Mouse (Mus musculus) forebrain, embryonic 12.5 days (tissue): ENCODE results near the gene Cd247. TPM values are rescaled to one million over a fixed set of nuclear protein-coding genes. Genes with fewer than 3 reads are reported as not detected.
"Not testable (repeated sequence)": the region's sequence is repeated elsewhere in the genome, so short reads cannot be mapped to it uniquely, and the experiment has no call there.

Experiments used
- ATAC-seq: fragments of 200-750 bp; cut with Nextera tagmentation; 2 replicates; pipeline ENCODE4 v1.8.0; 2017; ENCODE audit warnings: moderate TSS enrichment; ENCODE audit not compliant: low FRiP score
- H3K27ac ChIP-seq: fragments of 300-500 bp; sonication (generic); 2 replicates; pipeline ENCODE4 v1.5.1; 2016; ENCODE audit warnings: mild to moderate bottlenecking
- H3K27me3 ChIP-seq: fragments of 300-500 bp; sonication (generic); 2 replicates; pipeline ENCODE4 v1.6.1; 2016; ENCODE audit warnings: mild to moderate bottlenecking
- H3K36me3 ChIP-seq: fragments of 300-500 bp; sonication (generic); replicated peaks from 2 replicates; pipeline ENCODE4 v1.6.1; 2016; ENCODE audit warnings: mild to moderate bottlenecking
- H3K4me1 ChIP-seq: fragments of 300-500 bp; sonication (generic); 2 replicates; pipeline ENCODE4 v1.6.1; 2016
- H3K4me2 ChIP-seq: fragments of 300-500 bp; sonication (generic); 2 replicates; pipeline ENCODE4 v1.6.1; 2016; ENCODE audit warnings: mild to moderate bottlenecking, moderate library complexity
- H3K4me3 ChIP-seq: fragments of 300-500 bp; sonication (generic); replicated peaks from 2 replicates; pipeline ENCODE4 v1.5.1; 2016; ENCODE audit warnings: mild to moderate bottlenecking
- H3K9ac ChIP-seq: fragments of 300-500 bp; sonication (generic); 2 replicates; pipeline ENCODE4 v1.6.1; 2016; ENCODE audit warnings: mild to moderate bottlenecking
- H3K9me3 ChIP-seq: fragments of 300-500 bp; sonication (generic); 2 replicates; pipeline ENCODE4 v1.6.1; 2016
- WGBS: fragments of 180-500 bp; shearing (Covaris S2); methylation state at CpG from one replicate; pipeline ENCODE4 v1.1.7; 2016; 5-methylcytosine and 5-hydroxymethylcytosine counted together
- polyA plus RNA-seq: library from polyadenylated mRNA; unstranded; fragments of >200 nt; fragmentation: Nextera tagmentation; extraction: Ambion mirVana; gene quantifications from 2 replicates; pipeline ENCODE4 v1.2.1, GENCODE M21; 2016

Cd247 gene
- 1.1 and 2.4 TPM in 2 replicates for polyA plus RNA-seq

GRCm38 (mm10) chr1:165788511-165788910 lies at the start of gene Cd247:
Gene Cd247 (plus strand): TSS chr1:165788681.
- no peaks in the 10 kb centered on the region for H3K9me3 ChIP-seq
- ATAC-seq: no peak
- no peak within 1 kb of the TSS for H3K4me3 ChIP-seq
- 70% methylated on average over 8 of the region's 8 CpGs for WGBS
- H3K36me3 ChIP-seq: no peaks in the 10 kb centered on the region
- no peak within 1 kb of the TSS for H3K4me2 ChIP-seq
- H3K4me1 ChIP-seq: peaks cover 7% of the 10 kb centered on the region
- no peak within 1 kb of the TSS for H3K27ac ChIP-seq
- no peaks in the 10 kb centered on the region for H3K27me3 ChIP-seq
- H3K9ac ChIP-seq: 0 out of 2 replicates have a peak within 1 kb of the TSS, but pooled peaks have one; percentile 25

GRCm38 (mm10) chr1:165738985-165739384 lies 49.5 kb upstream of the Cd247 start:
- Histone ChIP-seq H3K27ac (no peak overlapping the region), H3K9me3 (no peaks in the 10 kb centered on the region), H3K36me3 (no peaks in the 10 kb centered on the region), H3K4me3 (no peak overlapping the region), H3K27me3 (no peaks in the 10 kb centered on the region), H3K9ac (no peak overlapping the region), H3K4me1 (peaks cover 4% of the 10 kb centered on the region; the same call in 1 of the 2 replicates), H3K4me2 (no peak overlapping the region)
- 94% methylated on average over 1 of the region's 1 CpGs for WGBS
- no peak for ATAC-seq

DNA sequence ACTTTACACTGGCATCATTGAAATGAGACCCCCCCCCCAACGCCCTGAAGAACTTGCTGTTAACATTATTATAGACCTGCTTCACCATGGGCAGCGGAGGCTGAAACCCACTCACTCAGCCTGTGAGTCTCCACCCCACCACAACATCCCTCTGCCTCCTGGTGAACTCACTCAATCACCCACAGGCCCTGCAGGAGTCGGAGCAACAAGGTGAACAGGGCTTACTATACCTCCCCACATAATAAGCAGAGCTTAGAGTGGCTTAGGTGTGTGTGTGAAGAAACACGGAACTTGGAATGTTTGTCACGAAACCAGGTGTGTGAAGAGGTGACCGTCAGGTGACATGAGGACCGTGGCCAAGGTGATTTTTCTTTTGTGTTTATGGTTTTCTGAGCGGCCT lies 46.5 kb upstream of the Cd247 start:
- no peaks in the 10 kb centered on the region for H3K36me3 ChIP-seq
- ATAC-seq: no peak
- H3K27ac ChIP-seq: no peak overlapping the region
- H3K4me2 ChIP-seq: no peak overlapping the region
- no peaks in the 10 kb centered on the region for H3K9me3 ChIP-seq
- no peaks in the 10 kb centered on the region for H3K27me3 ChIP-seq
- 91% methylated on average over 8 of the region's 8 CpGs for WGBS
- no peak overlapping the region for H3K4me3 ChIP-seq
- no peaks in the 10 kb centered on the region for H3K4me1 ChIP-seq
- no peak overlapping the region for H3K9ac ChIP-seq

DNA sequence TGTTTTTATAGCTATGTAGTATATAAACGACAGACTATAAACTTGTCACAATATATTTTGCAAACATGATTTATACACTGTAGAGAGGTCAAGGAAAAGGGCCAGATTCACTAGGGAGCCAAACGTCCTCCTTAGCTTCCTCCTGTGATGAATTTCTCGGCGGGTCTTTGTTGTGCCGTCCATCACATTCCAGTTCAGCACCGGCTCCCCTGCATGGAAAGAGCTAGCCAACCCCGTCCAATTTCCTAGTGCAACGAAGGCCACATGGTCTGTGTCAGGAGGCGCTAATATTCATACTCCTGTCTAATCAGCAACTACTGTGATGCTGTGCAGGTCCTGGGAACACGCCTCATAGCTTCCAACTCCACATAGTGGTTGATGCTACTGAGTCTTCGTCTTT lies 40.4 kb upstream of the Cd247 start:
- 67% methylated on average over 11 of the region's 11 CpGs for WGBS
- Histone ChIP-seq H3K27ac (no peak overlapping the region), H3K36me3 (no peaks in the 10 kb centered on the region)

GRCm38 (mm10) chr1:165751142-165751541 lies 37.3 kb upstream of the Cd247 start:
- no peak overlapping the region for H3K9ac ChIP-seq
- H3K27me3 ChIP-seq: no peaks in the 10 kb centered on the region
- ATAC-seq: no peak
- H3K9me3 ChIP-seq: no peaks in the 10 kb centered on the region
- H3K36me3 ChIP-seq: no peaks in the 10 kb centered on the region
- no peaks in the 10 kb centered on the region for H3K4me1 ChIP-seq
- no peak overlapping the region for H3K27ac ChIP-seq
- H3K4me3 ChIP-seq: no peak overlapping the region
- H3K4me2 ChIP-seq: no peak overlapping the region

More for the DNA sequence above, 40.4 kb upstream of the Cd247 start:
- no peak overlapping the region for H3K4me2 ChIP-seq
- no peak for ATAC-seq
- no peak overlapping the region for H3K4me3 ChIP-seq
- H3K4me1 ChIP-seq: no peaks in the 10 kb centered on the region
- no peak overlapping the region for H3K9ac ChIP-seq
- no peaks in the 10 kb centered on the region for H3K27me3 ChIP-seq
- H3K9me3 ChIP-seq: no peaks in the 10 kb centered on the region

GRCm38 (mm10) chr1:165751838-165752237 lies 36.6 kb upstream of the Cd247 start:
- Histone ChIP-seq H3K9me3 (no peaks in the 10 kb centered on the region), H3K36me3 (no peaks in the 10 kb centered on the region), H3K4me3 (no peak overlapping the region), H3K9ac (no peak overlapping the region), H3K27me3 (no peaks in the 10 kb centered on the region), H3K4me2 (no peak overlapping the region), H3K4me1 (no peaks in the 10 kb centered on the region), H3K27ac (no peak overlapping the region)
- WGBS: 82% methylated on average over 5 of the region's 5 CpGs
- no peak for ATAC-seq

DNA sequence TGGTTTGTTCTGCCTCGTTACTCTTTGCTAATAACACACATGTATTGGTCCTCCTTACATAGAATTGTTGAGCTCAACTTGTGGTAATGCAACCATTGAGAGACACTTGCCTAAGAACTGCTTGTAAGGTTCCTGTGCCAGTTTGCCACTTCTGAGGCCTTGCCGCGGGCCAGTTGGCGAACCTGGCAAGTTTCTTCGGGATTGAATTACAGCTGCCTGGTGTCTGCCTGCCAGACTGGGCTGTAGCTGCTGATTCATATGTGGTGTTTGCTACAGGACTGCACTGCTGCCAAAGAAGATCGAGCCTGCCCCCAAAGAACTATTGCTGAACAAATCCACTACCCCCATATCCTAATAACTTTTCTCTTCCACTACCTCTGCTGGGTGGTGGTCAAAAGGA lies 34.3 kb upstream of the Cd247 start:
- no peak overlapping the region for H3K4me2 ChIP-seq
- H3K4me3 ChIP-seq: no peak overlapping the region
- 0 out of 2 replicates have a peak, but pooled peaks cover 4% of the 10 kb centered on the region for H3K27me3 ChIP-seq
- no peak overlapping the region for H3K9ac ChIP-seq
- H3K4me1 ChIP-seq: no peaks in the 10 kb centered on the region
- WGBS: 91% methylated on average over 6 of the region's 6 CpGs
- no peaks in the 10 kb centered on the region for H3K9me3 ChIP-seq
- no peak for ATAC-seq
- no peaks in the 10 kb centered on the region for H3K36me3 ChIP-seq
- H3K27ac ChIP-seq: no peak overlapping the region

- no peaks in the 10 kb centered on the region for H3K4me1 ChIP-seq
- H3K27me3 ChIP-seq: 0 out of 2 replicates have a peak, but pooled peaks cover 4% of the 10 kb centered on the region
- no peak overlapping the region for H3K4me3 ChIP-seq
- H3K27ac ChIP-seq: no peak overlapping the region
- H3K9ac ChIP-seq: no peak overlapping the region
- WGBS: 74% methylated on average over 4 of the region's 4 CpGs
- no peaks in the 10 kb centered on the region for H3K9me3 ChIP-seq
- H3K4me2 ChIP-seq: no peak overlapping the region
- ATAC-seq: no peak
- no peaks in the 10 kb centered on the region for H3K36me3 ChIP-seq
Observed at GRCm38 (mm10) chr1:165755194-165755593, 33.3 kb upstream of the Cd247 start.

DNA sequence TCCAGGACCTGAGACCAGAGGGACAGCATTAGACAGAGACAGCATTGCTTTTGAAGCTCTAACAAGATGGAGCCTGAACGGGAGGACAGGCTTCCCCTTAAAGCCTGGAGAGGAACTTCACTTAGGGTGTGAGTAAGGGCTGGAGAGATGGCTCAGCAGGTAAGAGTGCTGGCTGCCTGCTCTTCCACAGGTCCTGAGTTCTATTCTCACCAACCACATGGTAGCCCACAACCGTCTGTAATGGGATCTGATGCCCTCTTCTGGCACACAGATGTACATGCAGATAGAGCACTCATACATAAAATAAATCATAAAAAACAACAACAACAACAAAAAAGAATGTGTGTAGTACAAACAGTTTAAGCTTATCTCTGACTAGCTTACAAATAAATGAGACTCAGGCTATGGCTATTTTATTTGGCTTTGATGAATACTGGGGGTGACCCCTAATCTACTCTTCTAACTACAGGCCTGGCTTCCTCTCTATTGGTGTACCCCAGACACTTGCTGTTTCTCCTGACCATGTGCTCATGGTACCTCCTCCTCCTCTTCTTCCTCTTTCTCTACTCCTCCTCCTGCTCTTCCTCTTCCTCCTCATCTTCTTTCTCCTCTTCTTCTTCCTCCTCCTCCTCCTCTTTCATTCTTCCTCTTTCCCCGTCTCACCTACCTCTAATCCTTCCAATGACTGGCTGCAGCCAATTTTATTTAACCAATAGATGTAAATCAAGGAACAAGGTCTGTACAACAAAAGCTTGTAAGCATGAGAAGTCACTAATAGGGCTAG lies 26.8 kb upstream of the Cd247 start:
- Histone ChIP-seq H3K9me3 (no peaks in the 10 kb centered on the region), H3K27me3 (peaks cover 22% of the 10 kb centered on the region), H3K9ac (no peak overlapping the region), H3K4me2 (no peak overlapping the region), H3K4me3 (no peak overlapping the region), H3K36me3 (no peaks in the 10 kb centered on the region), H3K27ac (no peak overlapping the region), H3K4me1 (peaks cover 13% of the 10 kb centered on the region)
- no peak for ATAC-seq
- 82% methylated on average over 3 of the region's 3 CpGs for WGBS

DNA sequence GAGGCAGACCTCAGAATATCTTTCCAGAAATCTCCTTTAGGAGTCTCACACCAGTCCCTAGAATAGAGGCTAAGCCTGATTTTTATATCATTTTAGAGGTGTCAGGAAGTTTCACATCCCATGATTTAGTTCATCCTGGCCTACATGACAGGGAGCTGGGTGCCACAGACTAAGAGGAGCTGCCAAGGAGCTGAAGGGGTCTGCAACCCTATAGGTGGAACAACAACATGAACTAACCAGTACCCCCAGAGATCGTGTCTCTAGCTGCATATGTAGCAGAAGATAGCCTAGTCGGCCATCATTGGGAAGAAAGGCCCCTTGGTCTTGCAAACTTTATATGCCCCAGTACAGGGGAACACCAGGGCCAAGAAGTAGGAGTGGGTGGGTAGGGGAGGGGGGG lies 26.0 kb upstream of the Cd247 start:
- H3K4me2 ChIP-seq, H3K9me3 ChIP-seq, H3K36me3 ChIP-seq, H3K27ac ChIP-seq, ATAC-seq, H3K4me3 ChIP-seq, H3K9ac ChIP-seq: not testable (repeated sequence)
- Histone ChIP-seq H3K4me1 (peaks cover 13% of the 10 kb centered on the region), H3K27me3 (peaks cover 30% of the 10 kb centered on the region)
- 78% methylated on average over 2 of the region's 2 CpGs for WGBS

GRCm38 (mm10) chr1:165762914-165763634 lies 25.4 kb upstream of the Cd247 start:
- Histone ChIP-seq H3K4me1 (peaks cover 13% of the 10 kb centered on the region), H3K36me3 (no peaks in the 10 kb centered on the region), H3K9ac (no peak overlapping the region), H3K27ac (no peak overlapping the region), H3K4me3 (peak overlapping the region; percentile 4; the same call in 1 of the 2 replicates), H3K4me2 (peak overlapping the region; percentile 87), H3K9me3 (no peaks in the 10 kb centered on the region), H3K27me3 (peaks cover 35% of the 10 kb centered on the region)
- peak; percentile 28; the same call in 1 of the 2 replicates for ATAC-seq
- 31% methylated on average over 14 of the region's 14 CpGs for WGBS

DNA sequence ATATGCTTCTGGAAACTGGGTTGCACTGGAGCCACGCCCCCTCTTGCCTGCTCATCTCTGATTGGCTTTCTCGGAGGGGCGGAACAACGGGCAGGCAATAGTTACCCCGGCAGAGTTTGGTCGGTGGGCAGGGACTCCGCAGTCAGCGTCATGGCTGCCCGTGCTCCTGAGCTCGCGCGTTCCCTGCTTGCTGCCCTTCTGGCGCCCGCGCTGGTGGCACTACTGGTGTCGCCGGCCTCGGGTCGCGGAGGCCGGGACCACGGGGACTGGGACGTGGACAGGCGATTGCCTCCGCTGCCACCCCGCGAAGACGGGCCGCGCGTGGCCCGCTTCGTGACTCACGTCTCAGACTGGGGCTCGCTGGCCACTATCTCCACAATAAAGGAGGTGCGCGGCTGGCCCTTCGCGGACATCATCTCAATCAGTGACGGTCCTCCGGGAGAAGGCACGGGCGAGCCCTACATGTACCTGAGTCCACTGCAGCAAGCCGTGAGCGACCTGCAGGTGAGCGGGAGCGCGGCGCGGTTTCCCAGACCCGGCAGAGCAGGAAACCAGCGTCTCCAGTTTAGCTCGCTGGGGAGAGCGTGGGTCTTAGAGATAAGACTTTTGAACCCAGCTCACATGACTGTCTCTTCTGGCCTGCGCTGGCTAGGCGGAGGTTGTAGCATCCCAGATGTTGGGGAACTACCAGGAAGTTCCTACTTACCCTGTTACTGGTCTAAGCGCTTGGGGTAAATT lies 24.7 kb upstream of the Cd247 start, which contains the start of gene Creg1:
Gene Creg1, plus strand, starts transcription at position 112 of the 738 bp plus-strand sequence.
- no peaks in the 10 kb centered on the region for H3K9me3 ChIP-seq
- H3K27ac ChIP-seq: no peak within 1 kb of the TSS
- no peaks in the 10 kb centered on the region for H3K36me3 ChIP-seq
- H3K4me2 ChIP-seq: peak within 1 kb of the TSS; percentile 87
- H3K4me3 ChIP-seq: peak within 1 kb of the TSS; percentile 73
- H3K27me3 ChIP-seq: peaks cover 34% of the 10 kb centered on the region
- whole genome bisulfite sequencing: under 1% methylated on average over 57 of the region's 57 CpGs
- peaks cover 13% of the 10 kb centered on the region for H3K4me1 ChIP-seq
- peak; percentile 99 for ATAC-seq
- peak within 1 kb of the TSS; percentile 70 for H3K9ac ChIP-seq
